Mouse (Mus musculus) heart, adult 2 months (tissue): Measurements from ENCODE around the gene Aes. TPM values are rescaled to one million over a fixed set of nuclear protein-coding genes. Genes with fewer than 3 reads are reported as not detected.
A peak's percentile ranks its signal among the peaks of the same experiment; 100 is the strongest.

Experiments
- DNase-seq, 2 experiments: peaks; one replicate each; pipeline ENCODE4 v3.0.0; 2021
- H3K27ac ChIP-seq: fragments of 200-600 bp; 2 replicates; pipeline ENCODE4 v1.8.1; 2022
- H3K27me3 ChIP-seq: fragments of 200-500 bp; 2 replicates; pipeline ENCODE4 v1.6.1; 2012; ENCODE audit warnings: mild to moderate bottlenecking, low read length, inconsistent platforms, mixed read lengths; ENCODE audit not compliant: control insufficient read depth, insufficient read depth
- H3K36me3 ChIP-seq: fragments of 200-500 bp; 2 replicates; pipeline ENCODE4 v1.6.1; 2012; ENCODE audit warnings: low read length, inconsistent platforms; ENCODE audit not compliant: control insufficient read depth, insufficient read depth
- H3K4me1 ChIP-seq: fragments of 200-500 bp; 2 replicates; pipeline ENCODE4 v1.6.1; 2011; ENCODE audit warnings: low read length; ENCODE audit not compliant: control insufficient read depth, insufficient read depth
- H3K4me3 ChIP-seq: fragments of 200-600 bp; 2 replicates; pipeline ENCODE4 v1.8.1; 2022
- H3K79me2 ChIP-seq: fragments of 200-500 bp; replicated peaks from 2 replicates; pipeline ENCODE4 v1.6.1; 2012; ENCODE audit warnings: mild to moderate bottlenecking, inconsistent platforms, low read length, moderate library complexity, mixed read lengths; ENCODE audit not compliant: control insufficient read depth, insufficient read depth
- H3K9ac ChIP-seq: fragments of 200-500 bp; 2 replicates; pipeline ENCODE4 v1.6.1; 2012; ENCODE audit warnings: low read depth, mild to moderate bottlenecking, control low read depth, inconsistent platforms, low read length, mixed read lengths
- CTCF ChIP-seq: fragments of 200-600 bp; IDR thresholded peaks from 2 replicates; pipeline ENCODE4 v1.8.1; 2022; ENCODE audit warnings: antibody characterized with exemption, mild to moderate bottlenecking, moderate library complexity
- EP300 ChIP-seq: fragments of 200-500 bp; IDR thresholded peaks from 2 replicates; pipeline ENCODE4 v1.6.1; 2011; ENCODE audit warnings: low read depth, low read length, control low read depth; ENCODE audit not compliant: insufficient read depth
- POLR2A ChIP-seq: fragments of 200-500 bp; IDR thresholded peaks from 2 replicates; pipeline ENCODE4 v1.6.1; 2011; ENCODE audit warnings: mild to moderate bottlenecking, low read depth, low read length, control low read depth; ENCODE audit not compliant: insufficient read depth
- WGBS: fragments of 180-500 bp; shearing (Covaris S2); methylation state at CpG from one replicate; pipeline ENCODE4 v1.1.7; 2018; 5-methylcytosine and 5-hydroxymethylcytosine counted together
- intact Hi-C: fragments of 180-260 bp; cut with DNase I; formaldehyde crosslinking; loops from one replicate; pipeline ENCODE4 v1.15.1; 2025
- polyA plus RNA-seq: library from polyadenylated mRNA; depleted of rRNA; stranded (reverse); fragments of >200 nt; gene quantifications from 2 replicates; pipeline ENCODE4 v1.2.3, GENCODE M21; 2012
- total RNA-seq, 2 experiments: library from RNA; stranded (reverse); gene quantifications; 2 replicates each; pipeline ENCODE4 v1.2.3; 2021

Gene Aes
- total and polyA plus RNA-seq, 3 experiments = 982 to 3,063 (median 1,113) TPM

DNA sequence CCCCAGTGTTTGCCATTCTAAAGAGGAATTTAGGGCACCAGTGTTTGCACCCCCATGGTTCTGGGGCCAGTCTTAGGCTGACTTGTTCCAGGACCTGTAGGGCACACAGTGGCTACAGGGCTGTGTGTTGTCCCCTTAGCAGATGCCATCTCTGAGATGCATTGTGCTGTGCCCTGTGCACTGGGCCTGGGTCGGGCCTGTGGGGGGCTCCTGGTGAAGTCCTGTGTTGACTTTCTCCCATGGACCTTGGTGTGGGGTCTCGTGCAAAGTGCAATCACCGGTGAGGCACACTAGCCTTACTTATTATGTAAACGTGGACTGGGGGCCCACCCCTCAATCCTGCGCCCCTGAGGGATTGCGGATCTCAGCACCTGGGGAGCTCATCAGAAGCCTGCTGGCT, 3.1 kb downstream of the Aes start:
- H3K27me3 ChIP-seq = no peaks in the 10 kb centered on the region
- no peak overlapping the region for H3K9ac ChIP-seq
- 81% methylated on average over 6 of the region's 6 CpGs for WGBS
- no peaks in the 10 kb centered on the region for H3K36me3 ChIP-seq
- no peak overlapping the region for H3K4me3 ChIP-seq
- peaks cover 14% of the 10 kb centered on the region for H3K4me1 ChIP-seq
- intact Hi-C loops = no loop called here
- peaks cover 6% of the 10 kb centered on the region; the same call in 1 of the 2 replicates for H3K79me2 ChIP-seq
- DNase-seq = no peak
- H3K27ac ChIP-seq = no peak overlapping the region; the same call in 1 of the 2 replicates
- TF ChIP-seq EP300 (no peak), POLR2A (no peak), CTCF (no peak)

DNA sequence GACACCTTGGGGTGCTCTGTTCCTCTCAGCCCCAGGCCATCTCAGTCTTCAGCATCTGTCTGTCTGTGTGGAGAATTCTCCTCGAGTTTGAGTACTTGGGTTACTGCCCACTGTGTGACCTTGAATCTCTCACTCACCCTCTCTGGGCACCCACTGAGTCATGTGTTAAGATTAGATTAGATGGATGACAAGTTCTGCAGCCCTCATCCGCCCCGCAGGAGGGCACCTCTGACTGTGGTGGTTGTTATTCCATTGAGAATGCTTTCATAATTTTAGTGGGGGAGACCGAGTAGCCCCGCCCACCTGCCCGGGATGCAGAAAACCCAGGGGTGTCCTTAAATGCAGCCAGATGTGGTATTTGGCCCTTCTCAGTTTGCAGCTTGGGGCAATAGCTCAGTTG, 4.2 kb downstream of the Aes start:
- WGBS = 32% methylated on average over 6 of the region's 6 CpGs
- no peaks in the 10 kb centered on the region for H3K36me3 ChIP-seq
- intact Hi-C loops = no loop called here
- H3K4me1 ChIP-seq = peaks cover 15% of the 10 kb centered on the region
- H3K27me3 ChIP-seq = no peaks in the 10 kb centered on the region
- no peak overlapping the region for H3K4me3 ChIP-seq
- peaks cover 6% of the 10 kb centered on the region; the same call in 1 of the 2 replicates for H3K79me2 ChIP-seq
- H3K9ac ChIP-seq = no peak overlapping the region
- no peak for DNase-seq
- TF ChIP-seq POLR2A = no peak
- TF ChIP-seq EP300 = no peak
- no peak for TF ChIP-seq CTCF
- H3K27ac ChIP-seq = peak overlapping the region; percentile 66

DNA sequence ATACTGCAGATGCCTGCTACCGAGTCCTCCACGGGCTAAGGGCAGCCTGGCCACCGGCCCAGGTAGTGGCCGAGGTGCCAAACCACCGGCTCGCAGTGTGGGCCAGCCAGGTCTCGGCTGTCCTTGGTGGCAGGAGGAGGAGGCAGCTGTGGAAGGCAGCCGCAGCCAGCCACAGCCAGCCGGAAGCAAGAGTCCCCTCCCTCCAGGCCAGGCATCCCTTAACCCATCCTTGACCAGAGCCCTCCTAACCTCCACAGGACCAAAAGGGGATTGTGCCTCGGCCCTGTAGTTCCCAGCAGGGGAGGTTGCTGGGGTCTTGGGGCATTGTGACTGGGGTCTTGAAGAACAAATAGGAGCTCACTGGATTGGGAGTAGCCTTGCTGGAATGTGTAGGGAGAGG, 4.9 kb downstream of the Aes start:
- WGBS = 3% methylated on average over 10 of the region's 10 CpGs
- intact Hi-C loops = loop anchor here (2.0 kb wide), 1 partner anchor 41 kb away; no protein-coding TSS in a partner anchor
- Histone ChIP-seq H3K4me3 (peak overlapping the region; percentile 36), H3K9ac (peak overlapping the region; percentile 34), H3K4me1 (peaks cover 16% of the 10 kb centered on the region), H3K79me2 (peaks cover 6% of the 10 kb centered on the region; the same call in 1 of the 2 replicates), H3K36me3 (no peaks in the 10 kb centered on the region), H3K27me3 (no peaks in the 10 kb centered on the region), H3K27ac (peak overlapping the region; percentile 66)
- TF ChIP-seq EP300 (0 out of 2 replicates have a peak, but pooled peaks have one; percentile 39), POLR2A (0 out of 2 replicates have a peak, but pooled peaks have one; percentile 14), CTCF (no peak)
- DNase-seq = peak; percentile 76 to 82

DNA sequence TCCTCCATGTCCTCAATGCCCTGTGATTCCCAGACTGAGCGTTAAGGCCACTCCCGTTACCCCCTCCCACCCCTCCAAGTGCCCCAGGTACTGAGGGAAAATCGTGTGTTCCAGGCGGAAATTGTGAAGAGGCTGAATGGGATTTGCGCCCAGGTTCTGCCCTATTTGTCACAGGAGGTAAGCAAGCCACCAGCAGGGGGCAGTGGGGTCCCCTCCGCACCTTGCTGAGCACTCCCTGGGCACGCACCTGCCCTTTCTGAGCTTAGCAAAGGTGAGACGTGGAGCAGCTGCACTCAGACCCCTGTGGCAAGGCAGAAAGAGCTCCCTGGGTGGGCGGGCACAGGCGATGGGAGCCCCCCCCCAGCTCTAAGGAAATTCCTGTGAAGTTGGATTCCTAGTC, 5.4 kb downstream of the Aes start:
- 58% methylated on average over 10 of the region's 10 CpGs for WGBS
- TF ChIP-seq POLR2A = no peak
- no peak for TF ChIP-seq EP300
- peak; percentile 73 for TF ChIP-seq CTCF
- H3K27me3 ChIP-seq = no peaks in the 10 kb centered on the region
- no peak overlapping the region for H3K4me3 ChIP-seq
- peak overlapping the region; percentile 66 for H3K27ac ChIP-seq
- no peaks in the 10 kb centered on the region for H3K36me3 ChIP-seq
- no peak overlapping the region for H3K9ac ChIP-seq
- H3K4me1 ChIP-seq = peaks cover 16% of the 10 kb centered on the region
- peaks cover 4% of the 10 kb centered on the region; the same call in 1 of the 2 replicates for H3K79me2 ChIP-seq
- DNase-seq = peak in 1 of 2 experiments; percentile 57
- intact Hi-C loops = loop anchor here (2.0 kb wide), 1 partner anchor 40 kb away; no protein-coding TSS in a partner anchor

- Histone ChIP-seq H3K36me3 (no peaks in the 10 kb centered on the region), H3K4me3 (no peak overlapping the region), H3K9ac (no peak overlapping the region), H3K4me1 (peaks cover 16% of the 10 kb centered on the region), H3K27me3 (no peaks in the 10 kb centered on the region), H3K27ac (no peak overlapping the region), H3K79me2 (peaks cover 4% of the 10 kb centered on the region; the same call in 1 of the 2 replicates)
- TF ChIP-seq CTCF = no peak
- TF ChIP-seq EP300 = no peak
- TF ChIP-seq POLR2A = no peak
- 68% methylated on average over 20 of the region's 20 CpGs for WGBS
- no peak for DNase-seq
- intact Hi-C loops = loop anchor here (2.0 kb wide), 1 partner anchor 39 kb away; no protein-coding TSS in a partner anchor
Measured at GRCm38 (mm10) chr10:81565257-81566228, 6.3 kb downstream of the Aes start.
